Mouse (Mus musculus) kidney, embryonic 16.5 days (tissue): ENCODE results near the gene Il11. TPM values are rescaled to one million over a fixed set of nuclear protein-coding genes. Genes with fewer than 3 reads are reported as not detected.

Experiments used
- ATAC-seq: fragments of 200-750 bp; cut with Nextera tagmentation; 2 replicates; pipeline ENCODE4 v1.8.0; 2017; ENCODE audit warnings: moderate TSS enrichment; ENCODE audit not compliant: low FRiP score, low TSS enrichment
- H3K27ac ChIP-seq: fragments of 300-500 bp; sonication (generic); 2 replicates; pipeline ENCODE4 v1.5.1; 2014; ENCODE audit warnings: low read length
- H3K27me3 ChIP-seq: fragments of 300-500 bp; sonication (generic); 2 replicates; pipeline ENCODE4 v1.6.1; 2014; ENCODE audit warnings: low read length, control low read depth, mixed read lengths; ENCODE audit not compliant: insufficient read depth
- H3K36me3 ChIP-seq: fragments of 300-500 bp; sonication (generic); 2 replicates; pipeline ENCODE4 v1.6.1; 2014; ENCODE audit warnings: low read length, control low read depth, mixed read lengths; ENCODE audit not compliant: insufficient read depth
- H3K4me1 ChIP-seq: fragments of 300-500 bp; sonication (generic); 2 replicates; pipeline ENCODE4 v1.6.1; 2014; ENCODE audit warnings: low read length, control low read depth, mixed read lengths; ENCODE audit not compliant: insufficient read depth
- H3K4me2 ChIP-seq: fragments of 300-500 bp; sonication (generic); replicated peaks from 2 replicates; pipeline ENCODE4 v1.6.1; 2014; ENCODE audit warnings: low read depth, low read length
- H3K4me3 ChIP-seq: fragments of 300-500 bp; sonication (generic); 2 replicates; pipeline ENCODE4 v1.5.1; 2014; ENCODE audit warnings: mild to moderate bottlenecking, low read length
- H3K9ac ChIP-seq: fragments of 300-500 bp; sonication (generic); replicated peaks from 2 replicates; pipeline ENCODE4 v1.6.1; 2014; ENCODE audit warnings: low read length
- H3K9me3 ChIP-seq: fragments of 300-500 bp; sonication (generic); 2 replicates; pipeline ENCODE4 v1.6.1; 2016; ENCODE audit warnings: low read length, control low read depth
- WGBS: fragments of 180-500 bp; shearing (Covaris S2); extraction: QIAGEN DNeasy Blood & Tissue Kit; methylation state at CpG from one replicate; pipeline ENCODE4 v1.1.7; 2014; 5-methylcytosine and 5-hydroxymethylcytosine counted together
- polyA plus RNA-seq: library from polyadenylated mRNA; unstranded; fragments of >200 nt; fragmentation: Nextera tagmentation; extraction: Ambion mirVana; gene quantifications from 2 replicates; pipeline ENCODE4 v1.2.1, GENCODE M21; 2015

Gene Il11
- polyA plus RNA-seq, 1 experiment from 2014 or later, result 0.42 TPM

- H3K27ac ChIP-seq, result no peak overlapping the region
- peaks cover 23% of the 10 kb centered on the region for H3K36me3 ChIP-seq
- H3K4me2 ChIP-seq, result no peak overlapping the region
- peaks cover 16% of the 10 kb centered on the region for H3K4me1 ChIP-seq
- no peaks in the 10 kb centered on the region for H3K27me3 ChIP-seq
- no peak for ATAC-seq
- H3K9ac ChIP-seq, result no peak overlapping the region
- 87% methylated on average over 22 of the region's 22 CpGs for WGBS
- H3K4me3 ChIP-seq, result no peak overlapping the region
- no peaks in the 10 kb centered on the region for H3K9me3 ChIP-seq
Observed at GRCm38 (mm10) chr7:4746326-4746980, 36.2 kb downstream of the Il11 start.

- ATAC-seq, result no peak
- H3K9me3 ChIP-seq, result no peaks in the 10 kb centered on the region
- 96% methylated on average over 5 of the region's 6 CpGs for WGBS
- H3K27me3 ChIP-seq, result no peaks in the 10 kb centered on the region
- H3K4me2 ChIP-seq, result no peak overlapping the region
- no peak overlapping the region for H3K9ac ChIP-seq
- H3K4me1 ChIP-seq, result peaks cover 22% of the 10 kb centered on the region
- no peak overlapping the region for H3K4me3 ChIP-seq
- H3K36me3 ChIP-seq, result peaks cover 23% of the 10 kb centered on the region
- H3K27ac ChIP-seq, result no peak overlapping the region
Observed at GRCm38 (mm10) chr7:4744886-4745285, 37.8 kb downstream of the Il11 start.

GRCm38 (mm10) chr7:4743354-4743753, 39.3 kb downstream of the Il11 start:
- H3K27me3 ChIP-seq, result no peaks in the 10 kb centered on the region
- no peak overlapping the region for H3K4me3 ChIP-seq
- peaks cover 18% of the 10 kb centered on the region for H3K36me3 ChIP-seq
- WGBS, result 52% methylated on average over 2 of the region's 2 CpGs
- no peaks in the 10 kb centered on the region for H3K9me3 ChIP-seq
- H3K9ac ChIP-seq, result no peak overlapping the region
- ATAC-seq, result no peak
- peaks cover 28% of the 10 kb centered on the region for H3K4me1 ChIP-seq
- H3K27ac ChIP-seq, result no peak overlapping the region
- no peak overlapping the region for H3K4me2 ChIP-seq

- peaks cover 28% of the 10 kb centered on the region for H3K4me1 ChIP-seq
- H3K4me3 ChIP-seq, result no peak overlapping the region
- H3K9ac ChIP-seq, result no peak overlapping the region
- peaks cover 18% of the 10 kb centered on the region for H3K36me3 ChIP-seq
- WGBS, result 86% methylated on average over 6 of the region's 6 CpGs
- no peaks in the 10 kb centered on the region for H3K27me3 ChIP-seq
- no peak overlapping the region for H3K4me2 ChIP-seq
- no peaks in the 10 kb centered on the region for H3K9me3 ChIP-seq
- ATAC-seq, result no peak
- no peak overlapping the region for H3K27ac ChIP-seq
Observed at GRCm38 (mm10) chr7:4742482-4742819, 40.2 kb downstream of the Il11 start.

GRCm38 (mm10) chr7:4741672-4742481, 40.8 kb downstream of the Il11 start:
- WGBS, result 82% methylated on average over 21 of the region's 21 CpGs
- H3K27me3 ChIP-seq, result no peaks in the 10 kb centered on the region
- H3K4me2 ChIP-seq, result peak overlapping the region; percentile 89
- ATAC-seq, result no peak
- peaks cover 17% of the 10 kb centered on the region for H3K36me3 ChIP-seq
- H3K4me1 ChIP-seq, result peaks cover 28% of the 10 kb centered on the region
- peak overlapping the region; percentile 93 for H3K9ac ChIP-seq
- peak overlapping the region; percentile 87 for H3K4me3 ChIP-seq
- peak overlapping the region; percentile 95 for H3K27ac ChIP-seq
- H3K9me3 ChIP-seq, result no peaks in the 10 kb centered on the region

- no peak for ATAC-seq
- Histone ChIP-seq H3K4me1 (peaks cover 28% of the 10 kb centered on the region), H3K4me2 (peak overlapping the region; percentile 89), H3K27ac (peak overlapping the region; percentile 95), H3K36me3 (peaks cover 9% of the 10 kb centered on the region), H3K27me3 (no peaks in the 10 kb centered on the region), H3K9ac (peak overlapping the region; percentile 93), H3K9me3 (no peaks in the 10 kb centered on the region), H3K4me3 (peak overlapping the region; percentile 87)
- WGBS, result 6% methylated on average over 4 of the region's 4 CpGs
Observed at GRCm38 (mm10) chr7:4741151-4741550, 41.5 kb downstream of the Il11 start.

- Histone ChIP-seq H3K27me3 (no peaks in the 10 kb centered on the region), H3K9ac (peak overlapping the region; percentile 93), H3K36me3 (peaks cover 5% of the 10 kb centered on the region), H3K27ac (peak overlapping the region; percentile 95), H3K4me2 (peak overlapping the region; percentile 89), H3K4me3 (peak overlapping the region; percentile 87), H3K9me3 (no peaks in the 10 kb centered on the region), H3K4me1 (peaks cover 28% of the 10 kb centered on the region)
- ATAC-seq, result peak; percentile 39
- WGBS, result under 1% methylated on average over 12 of the region's 14 CpGs
Observed at GRCm38 (mm10) chr7:4740309-4740727, 42.3 kb downstream of the Il11 start.

GRCm38 (mm10) chr7:4739544-4740275, 42.9 kb downstream of the Il11 start, which contains the start of gene Kmt5c:
Gene Kmt5c (plus strand): TSS chr7:4740115.
- H3K4me2 ChIP-seq, result peak within 1 kb of the TSS; percentile 89
- no peaks in the 10 kb centered on the region for H3K9me3 ChIP-seq
- WGBS, result under 1% methylated on average over 33 of the region's 44 CpGs
- H3K4me1 ChIP-seq, result peaks cover 28% of the 10 kb centered on the region
- H3K4me3 ChIP-seq, result peak within 1 kb of the TSS; percentile 87
- ATAC-seq, result peak; percentile 98
- peak within 1 kb of the TSS; percentile 93 for H3K9ac ChIP-seq
- H3K27me3 ChIP-seq, result no peaks in the 10 kb centered on the region
- peak within 1 kb of the TSS; percentile 95 for H3K27ac ChIP-seq
- peaks cover 5% of the 10 kb centered on the region for H3K36me3 ChIP-seq

GRCm38 (mm10) chr7:4739041-4739543, 43.6 kb downstream of the Il11 start:
- ATAC-seq, result no peak
- Histone ChIP-seq H3K9me3 (no peaks in the 10 kb centered on the region), H3K4me2 (peak overlapping the region; percentile 55), H3K4me3 (peak overlapping the region; percentile 87), H3K4me1 (peaks cover 28% of the 10 kb centered on the region), H3K9ac (peak overlapping the region; percentile 50), H3K36me3 (peaks cover 2% of the 10 kb centered on the region), H3K27me3 (no peaks in the 10 kb centered on the region), H3K27ac (peak overlapping the region; percentile 59)
- WGBS, result 45% methylated on average over 10 of the region's 10 CpGs
